9 mouse cellular contexts compared by ENCODE assay signal in the genomic region with DNA sequence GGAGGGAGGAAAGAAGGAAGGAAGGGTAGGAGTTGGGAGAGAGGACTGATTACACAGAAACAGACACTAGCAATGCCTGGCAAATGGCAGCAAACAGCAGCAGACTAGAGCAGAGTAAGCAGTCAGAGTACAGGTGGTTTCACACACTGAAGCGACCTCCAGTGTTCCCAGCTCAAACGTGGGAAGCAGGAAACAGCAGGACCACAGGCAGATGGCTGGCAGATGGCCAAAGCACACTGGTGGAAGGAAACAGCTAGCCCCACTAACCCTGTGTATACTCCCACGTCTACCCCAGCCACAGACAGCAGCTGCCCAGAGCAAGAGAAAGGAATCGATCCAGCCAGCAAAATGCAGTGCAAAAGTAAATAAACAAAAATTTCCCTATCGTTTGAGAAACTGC. TPM values are rescaled to one million over a fixed set of nuclear protein-coding genes. Genes with fewer than 3 reads are reported as not detected.
DNase-seq lines count a peak whose midpoint lies in the region; ATAC-seq and TF ChIP-seq lines count a peak whose summit lies in the region.
"Had no signal": no experiment of that assay in that cellular context is flagged by ENCODE, and none has a peak within 500 bp of the region (broad histone marks: within the 10 kb centered on the region; RNA-seq: fewer than 3 reads in every experiment).

No protein-coding gene starts in this region.

- intact Hi-C loops in left cerebral cortex, postnatal 10 days (cut with DNase I): no loop called here

- DNase-seq in 416B (ENCODE audit: low read depth): peak; percentile 73
- peak; percentile 67 to 77 for DNase-seq in cerebellum, postnatal 14 days
- DNase-seq in frontal cortex, postnatal 36 days (ENCODE audit: low spot score in 2 of 2): peak; percentile 27 to 48
- peak; percentile 74 for DNase-seq in hindbrain, postnatal 0 days (ENCODE audit: low spot score)
- DNase-seq in left cerebral cortex, postnatal 10 days (ENCODE audit: extremely low spot score in 1 of 2, low spot score in 2 of 2): peak; percentile 38 to 90
- peak; percentile 72 for DNase-seq in midbrain, embryonic 14.5 days
- DNase-seq in spleen, postnatal 14 days (ENCODE audit: low spot score in 2 of 2): no peak
- DNase-seq in adrenal gland, postnatal 4 days (ENCODE audit: low spot score in 2 of 2): no peak

- no peak overlapping the region for H3K4me2 ChIP-seq in hindbrain, postnatal 0 days (ENCODE audit: low read depth, low read length)
- no peak overlapping the region for H3K4me2 ChIP-seq in midbrain, embryonic 14.5 days (ENCODE audit: low read length)
- H3K4me2 ChIP-seq: limb, embryonic 15.5 days had no signal

- no peaks in the 10 kb centered on the region for H3K36me3 ChIP-seq in hindbrain, postnatal 0 days (ENCODE audit: insufficient read depth, low read length)
- peaks cover 23% of the 10 kb centered on the region; the same call in 1 of the 2 replicates for H3K36me3 ChIP-seq in midbrain, embryonic 14.5 days (ENCODE audit: control insufficient read depth, insufficient read depth, low read length)

- no peak for TF ChIP-seq CTCF in hindbrain, postnatal 0 days (IDR thresholded peaks at IDR 0.05; ENCODE audit: low read depth)

- WGBS in hindbrain, postnatal 0 days: 9% methylated on average over 5 of the region's 5 CpGs
- WGBS in midbrain, embryonic 14.5 days: 21% methylated on average over 5 of the region's 5 CpGs

- H3K27me3 ChIP-seq in hindbrain, postnatal 0 days (ENCODE audit: insufficient read depth, low read length): no peaks in the 10 kb centered on the region
- no peaks in the 10 kb centered on the region for H3K27me3 ChIP-seq in midbrain, embryonic 14.5 days (ENCODE audit: control insufficient read depth, insufficient read depth, low read length)
- H3K27me3 ChIP-seq: limb, embryonic 15.5 days had no signal

- H3K9ac ChIP-seq in hindbrain, postnatal 0 days (replicated peaks; ENCODE audit: low read length): no peak overlapping the region
- no peak overlapping the region for H3K9ac ChIP-seq in midbrain, embryonic 14.5 days (replicated peaks; ENCODE audit: low read length)
- H3K9ac ChIP-seq: limb, embryonic 15.5 days had no signal

- H3K9me3 ChIP-seq in hindbrain, postnatal 0 days (ENCODE audit: low read length): no peaks in the 10 kb centered on the region
- no peaks in the 10 kb centered on the region for H3K9me3 ChIP-seq in midbrain, embryonic 14.5 days (ENCODE audit: control insufficient read depth, low read length)
- H3K9me3 ChIP-seq: limb, embryonic 15.5 days had no signal

- ATAC-seq in hindbrain, postnatal 0 days: peak; percentile 84; the same call in 1 of the 2 replicates
- ATAC-seq in midbrain, embryonic 14.5 days (ENCODE audit: low FRiP score, low TSS enrichment): peak; percentile 75

- no peak overlapping the region for H3K27ac ChIP-seq in hindbrain, postnatal 0 days
- H3K27ac ChIP-seq in midbrain, embryonic 14.5 days (replicated peaks; ENCODE audit: low read depth, low read length): no peak overlapping the region; the same call in 1 of the 2 replicates
- H3K27ac ChIP-seq: limb, embryonic 15.5 days had no signal

- H3K4me3 ChIP-seq in hindbrain, postnatal 0 days (ENCODE audit: low read length): no peak overlapping the region
- no peak overlapping the region for H3K4me3 ChIP-seq in midbrain, embryonic 14.5 days (replicated peaks; ENCODE audit: low read depth, low read length)
- H3K4me3 ChIP-seq: limb, embryonic 15.5 days had no signal

- no peaks in the 10 kb centered on the region for H3K4me1 ChIP-seq in hindbrain, postnatal 0 days (ENCODE audit: insufficient read depth, low read length)
- no peaks in the 10 kb centered on the region for H3K4me1 ChIP-seq in midbrain, embryonic 14.5 days (ENCODE audit: control insufficient read depth, insufficient read depth, low read length)

RNA-seq across cellular contexts. Expression of a gene that starts 12.7 kb away (rescaled TPM):
- 30.8 and 34.9 TPM in 2 replicates for total RNA-seq in hindbrain, postnatal 0 days (2014; rRNA removed)
- polyA plus RNA-seq in hindbrain, postnatal 0 days (2015; fragmentation: Nextera tagmentation; extraction: Ambion mirVana): 14.1 and 14.2 TPM in 2 replicates
- total RNA-seq in left cerebral cortex, postnatal 10 days (2021): 10 to 100 TPM; 17.8 to 18.5 TPM
- polyA plus RNA-seq in midbrain, embryonic 14.5 days (2014; fragmentation: Nextera tagmentation; extraction: Ambion mirVana): 28.4 and 40.6 TPM in 2 replicates
- total RNA-seq in adrenal gland, postnatal 4 days (2021): 10 to 100 TPM; 22.1 to 24.1 TPM

RNA-seq across cellular contexts. Expression of a gene that starts 35.9 kb away (rescaled TPM):
- total RNA-seq in hindbrain, postnatal 0 days (2014; rRNA removed): 0.16 and 1.5 TPM in 2 replicates
- 3.5 and 3.8 TPM in 2 replicates for polyA plus RNA-seq in hindbrain, postnatal 0 days (2015; fragmentation: Nextera tagmentation; extraction: Ambion mirVana)
- total RNA-seq in left cerebral cortex, postnatal 10 days (2021): under 1 TPM in 1 of 2 experiments, not detected in 1; 0.47 TPM
- polyA plus RNA-seq in midbrain, embryonic 14.5 days (2014; fragmentation: Nextera tagmentation; extraction: Ambion mirVana): 3.5 TPM in 2 replicates
- total RNA-seq in adrenal gland, postnatal 4 days (2021): under 1 TPM in 1 of 2 experiments, not detected in 1; 0.48 TPM

Comparison
In these comparisons a context has a peak if more than half of its experiments do, and no peak if none do; other contexts are left out.
1. DNase-seq: peak in 416B (single experiment), cerebellum, postnatal 14 days (2 of 2), frontal cortex, postnatal 36 days (2 of 2), hindbrain, postnatal 0 days (single experiment), left cerebral cortex, postnatal 10 days (2 of 2) and midbrain, embryonic 14.5 days (single experiment); none in spleen, postnatal 14 days (0 of 2) and adrenal gland, postnatal 4 days (0 of 2).